Mouse (Mus musculus) heart, postnatal 25 days (tissue): ENCODE data around the gene Gm49394. TPM values are rescaled to one million over a fixed set of nuclear protein-coding genes. Genes with fewer than 3 reads are reported as not detected.

Experiments used
- DNase-seq: peaks from one replicate; pipeline ENCODE4 v3.0.0; 2022; ENCODE audit warnings: low spot score
- intact Hi-C: fragments of 180-260 bp; cut with DNase I; formaldehyde crosslinking; loops from one replicate; pipeline ENCODE4 v1.15.1; 2025
- total RNA-seq, 2 experiments: library from RNA; stranded (reverse); gene quantifications; 2 replicates each; pipeline ENCODE4 v1.2.3; 2021

The Gm49394 gene
- not detected for total RNA-seq

DNA sequence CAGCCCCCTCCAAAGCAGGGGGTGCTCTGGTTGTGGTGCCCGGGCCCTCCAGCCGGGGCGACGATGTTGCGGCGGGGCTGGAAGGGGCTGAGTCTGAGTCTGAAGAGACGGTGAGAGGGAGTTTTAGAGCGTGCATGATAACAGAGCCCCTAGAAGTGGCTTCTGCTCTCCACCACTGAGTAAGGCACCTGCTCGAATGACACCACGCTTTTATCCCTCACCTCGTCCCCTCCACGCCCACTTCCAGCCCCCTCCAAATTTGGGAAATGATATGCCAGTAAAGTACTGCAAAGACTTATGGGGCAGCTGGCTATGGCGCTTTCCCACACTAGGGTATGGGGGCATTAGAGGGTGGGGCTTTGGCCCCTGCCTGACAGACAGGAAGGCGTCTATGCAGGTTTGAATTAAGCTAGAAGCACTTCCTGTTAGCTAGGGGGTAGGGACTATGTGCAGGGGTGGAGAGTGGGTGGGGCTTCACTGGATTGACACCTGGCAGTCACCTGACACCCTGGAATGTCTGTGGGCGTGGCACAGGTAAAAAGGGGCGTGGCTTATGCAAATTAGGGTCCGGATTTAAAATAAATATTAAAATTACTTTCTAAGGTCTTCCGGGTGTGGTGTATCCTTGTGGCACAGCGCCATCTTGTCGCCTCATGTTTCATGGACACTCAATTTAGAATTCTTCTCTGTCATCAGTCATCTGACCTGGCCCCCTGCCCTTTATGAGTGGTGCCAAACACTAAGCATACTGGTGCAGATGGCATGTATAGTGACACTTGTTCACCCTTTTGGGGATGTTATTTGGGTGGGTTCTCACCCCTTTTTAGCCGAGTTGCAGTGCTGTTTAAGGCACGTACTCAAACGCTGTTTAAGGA lies at the start of gene Gm49394:
Gene Gm49394 (minus strand): TSS at position 192 of the 875 bp plus-strand sequence.
- DNase-seq = no peak
- intact Hi-C loops = loop anchor here (5.0 kb wide), 3 partner anchors 133 to 338 kb away; no protein-coding TSS in a partner anchor

- intact Hi-C loops = no loop called here
- DNase-seq = no peak
Measured at GRCm38 (mm10) chr7:142714783-142715498, 45.2 kb upstream of the Gm49394 start.

DNA sequence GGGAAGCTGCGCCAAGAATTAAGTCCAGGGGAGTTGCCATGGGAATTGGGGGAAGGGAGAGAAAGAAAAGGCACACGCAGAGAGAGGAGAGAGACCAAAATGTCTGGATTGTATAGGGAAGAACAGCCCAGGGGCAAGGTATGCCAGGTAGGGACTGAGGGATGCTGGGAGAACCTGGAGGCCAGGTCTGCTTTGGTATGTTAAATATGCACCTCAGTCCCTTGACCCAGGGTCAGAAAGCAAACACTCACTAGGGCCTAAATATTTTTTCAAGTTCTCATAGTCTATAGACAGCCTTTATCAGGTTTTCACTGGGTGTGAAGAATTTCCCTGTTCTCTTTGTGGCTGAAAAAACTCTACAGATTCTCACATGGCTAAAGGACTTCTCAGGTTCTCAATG lies 37.1 kb upstream of the Gm49394 start:
- intact Hi-C loops = no loop called here

DNA sequence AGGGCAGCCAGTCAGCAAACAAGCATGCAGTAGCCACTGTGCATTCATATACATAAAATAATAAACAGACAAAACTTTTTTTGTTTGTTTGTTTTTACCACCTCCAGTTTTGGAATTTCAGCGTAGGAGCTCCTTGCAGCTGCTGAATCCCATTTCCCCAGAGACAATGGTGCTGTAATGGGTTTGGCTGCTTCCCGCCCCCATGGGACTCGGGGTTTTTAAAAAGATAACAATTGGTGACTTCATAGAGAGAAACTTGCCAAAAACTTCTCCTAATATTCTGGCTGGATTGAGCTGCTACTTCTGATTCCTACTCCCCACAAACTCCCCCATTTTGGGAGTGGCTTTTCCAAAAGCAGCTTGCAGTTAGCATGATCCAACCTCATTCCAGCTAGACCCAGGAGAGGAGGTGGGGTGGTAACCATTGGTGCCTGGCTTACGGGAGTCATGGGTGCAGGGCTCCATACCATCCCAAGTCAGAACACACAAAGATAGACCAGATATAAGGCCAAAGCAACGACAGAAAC lies 29.7 kb upstream of the Gm49394 start:
- DNase-seq = peak; percentile 31
- intact Hi-C loops = no loop called here

More for the DNA sequence above, 37.1 kb upstream of the Gm49394 start:
- no peak for DNase-seq

- intact Hi-C loops = loop anchor here (5.0 kb wide), 1 partner anchor 241 kb away; no protein-coding TSS in a partner anchor
- DNase-seq = no peak
Measured at GRCm38 (mm10) chr7:142678611-142679010, 8.9 kb upstream of the Gm49394 start.

GRCm38 (mm10) chr7:142675644-142676043 lies 5.9 kb upstream of the Gm49394 start:
- intact Hi-C loops = loop anchor here (2.0 to 5.0 kb wide), 2 partner anchors 238 to 359 kb away; no protein-coding TSS in a partner anchor
- no peak for DNase-seq

- no peak for DNase-seq
- intact Hi-C loops = loop anchor here (5.0 kb wide), 1 partner anchor 238 kb away; no protein-coding TSS in a partner anchor
Measured at GRCm38 (mm10) chr7:142675141-142675540, 5.4 kb upstream of the Gm49394 start.

- intact Hi-C loops = loop anchor here (1.0 to 5.0 kb wide), 4 partner anchors 62 to 340 kb away; no protein-coding TSS in a partner anchor
- DNase-seq = no peak
Measured at GRCm38 (mm10) chr7:142672120-142672519, 2.4 kb upstream of the Gm49394 start.

GRCm38 (mm10) chr7:142671067-142671466 lies 1.3 kb upstream of the Gm49394 start:
- intact Hi-C loops = loop anchor here (5.0 kb wide), 3 partner anchors 134 to 339 kb away; no protein-coding TSS in a partner anchor
- no peak for DNase-seq

DNA sequence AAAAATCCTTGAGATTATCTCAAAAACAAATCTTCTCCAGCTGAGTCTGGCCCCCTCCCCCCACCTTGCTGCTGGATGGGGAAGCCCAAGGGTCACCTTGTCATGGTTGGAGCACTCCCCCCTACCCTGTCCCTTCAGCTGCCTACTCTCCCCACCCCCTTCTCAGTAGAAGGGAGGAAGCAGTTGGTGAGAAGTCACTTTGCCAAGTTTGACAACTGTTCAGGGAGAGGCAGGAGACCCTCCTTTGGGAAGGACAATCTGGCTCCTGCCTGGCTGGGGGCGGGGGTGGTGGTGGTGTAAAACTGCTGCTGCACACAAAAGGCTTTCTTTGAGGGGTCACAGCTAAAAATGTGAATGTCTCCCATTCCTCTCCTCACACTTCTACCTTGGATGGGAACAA lies 1.4 kb downstream of the Gm49394 start:
- DNase-seq = no peak

GRCm38 (mm10) chr7:142667521-142667920 lies 2.2 kb downstream of the Gm49394 start:
- no peak for DNase-seq
- intact Hi-C loops = no loop called here

More for the DNA sequence above, 1.4 kb downstream of the Gm49394 start:
- intact Hi-C loops = no loop called here

DNA sequence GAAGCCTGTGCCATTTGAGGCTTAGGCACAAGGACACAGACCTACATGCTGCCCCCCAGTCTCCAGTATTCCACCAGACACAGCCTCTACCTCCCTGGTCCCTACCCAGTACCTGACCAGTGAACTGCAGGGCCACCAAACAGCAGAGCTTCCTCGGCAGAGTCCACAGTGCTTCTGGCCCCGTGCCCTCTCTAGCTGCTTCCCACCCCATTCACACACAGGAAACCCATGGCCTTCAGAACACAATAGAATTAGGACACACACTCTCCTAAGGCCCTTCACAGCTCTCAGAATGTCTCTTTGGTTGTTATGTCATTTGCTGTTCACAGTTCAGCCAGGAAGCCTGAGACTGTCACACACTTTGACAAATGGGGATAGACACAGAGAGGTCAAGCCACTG lies 3.1 kb downstream of the Gm49394 start, which contains the start of gene Igf2:
Gene Igf2 (minus strand): TSS at position 158 of the 400 bp plus-strand sequence.
- intact Hi-C loops = no loop called here
- no peak for DNase-seq

GRCm38 (mm10) chr7:142666109-142666508 lies 3.6 kb downstream of the Gm49394 start:
- DNase-seq = no peak
- intact Hi-C loops = no loop called here

GRCm38 (mm10) chr7:142665364-142665763 lies 4.4 kb downstream of the Gm49394 start:
- intact Hi-C loops = no loop called here
- DNase-seq = no peak

GRCm38 (mm10) chr7:142664465-142665029 lies 5.2 kb downstream of the Gm49394 start:
- intact Hi-C loops = no loop called here

DNA sequence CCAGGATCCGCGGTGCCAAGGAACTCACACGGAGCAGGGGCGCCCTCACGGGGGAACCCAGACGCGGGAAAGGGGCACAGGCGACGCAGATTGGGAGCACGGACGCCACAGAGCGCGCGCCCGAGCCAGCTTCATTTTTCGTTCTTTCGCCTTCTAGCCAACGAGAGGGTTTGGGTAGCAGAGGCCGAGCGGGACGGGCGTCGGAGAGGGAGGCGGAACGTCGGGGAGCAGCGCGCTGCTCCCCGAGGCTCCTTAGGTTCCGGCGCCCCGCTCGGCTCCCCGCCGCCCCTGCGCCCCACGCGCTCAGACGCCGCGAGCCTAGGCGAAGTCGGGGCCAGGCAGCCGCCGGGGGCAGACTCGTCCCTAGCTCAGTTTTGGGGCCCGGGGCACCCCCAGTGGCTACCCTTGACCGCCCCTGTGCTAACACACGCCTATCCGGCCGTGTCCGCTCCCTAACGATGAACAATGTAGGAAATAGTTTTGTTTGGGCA lies 5.8 kb downstream of the Gm49394 start:
- no peak for DNase-seq
- intact Hi-C loops = no loop called here

More at GRCm38 (mm10) chr7:142664465-142665029, 5.2 kb downstream of the Gm49394 start:
- DNase-seq = no peak

DNA sequence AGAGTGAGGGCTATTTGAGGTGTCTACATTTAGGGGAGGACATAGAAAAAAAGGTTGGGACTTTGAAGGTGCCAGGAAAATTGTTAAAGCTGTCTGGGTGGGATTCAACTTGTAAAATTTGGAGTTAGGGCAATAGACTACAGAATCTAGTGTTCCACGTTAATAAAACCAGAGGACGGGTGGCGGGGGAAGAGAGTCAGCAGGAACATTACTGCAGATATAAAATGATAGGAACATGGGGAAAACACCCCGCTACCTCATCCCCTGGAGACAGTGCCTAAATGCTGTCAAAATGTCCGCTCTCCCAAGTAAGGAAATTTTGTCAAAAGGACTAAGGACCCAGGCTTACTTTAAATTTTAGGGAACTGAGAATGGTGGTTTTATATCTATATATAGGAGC lies 6.6 kb downstream of the Gm49394 start:
- intact Hi-C loops = no loop called here
- no peak for DNase-seq

DNA sequence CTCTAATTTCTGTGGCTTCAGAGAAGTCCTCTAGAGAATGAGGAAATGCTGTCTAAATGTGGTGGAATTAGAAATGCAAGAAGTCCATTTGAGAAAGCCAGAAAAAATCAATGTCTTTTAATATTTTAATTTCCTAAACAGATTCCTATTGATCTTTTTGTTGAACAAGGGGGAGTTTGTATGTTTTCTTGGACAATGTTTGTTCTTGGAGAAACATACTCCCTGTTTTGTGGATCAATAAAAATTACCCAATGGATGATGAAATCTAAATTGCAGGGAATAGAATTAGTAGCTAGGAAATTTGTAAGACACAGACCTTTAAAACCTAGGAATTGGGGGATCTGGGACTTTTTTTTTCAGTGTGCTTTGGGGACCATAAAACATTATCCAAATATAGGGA lies 7.9 kb downstream of the Gm49394 start:
- no peak for DNase-seq
- intact Hi-C loops = no loop called here

GRCm38 (mm10) chr7:142661046-142661445 lies 8.7 kb downstream of the Gm49394 start:
- DNase-seq = no peak
- intact Hi-C loops = no loop called here

DNA sequence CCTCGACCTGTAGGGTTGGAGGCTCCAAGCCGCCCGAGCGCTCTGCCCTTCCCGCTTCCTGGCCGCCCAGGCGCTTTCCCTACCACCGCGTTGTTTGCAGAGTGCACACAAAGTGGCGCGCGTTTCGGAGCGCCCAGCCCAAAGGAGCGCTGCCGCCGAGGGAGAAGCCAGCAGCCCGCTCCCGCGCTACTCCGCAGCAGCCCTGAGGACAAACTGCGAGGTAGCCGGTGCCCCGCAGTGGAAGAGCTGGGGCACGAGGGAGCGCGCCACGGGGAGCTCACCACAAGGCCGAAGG lies 9.1 kb downstream of the Gm49394 start:
- DNase-seq = no peak
- intact Hi-C loops = no loop called here
